Mouse (Mus musculus): Measurements from ENCODE around the gene Tmem235. TPM values are rescaled to one million over a fixed set of nuclear protein-coding genes. Genes with fewer than 3 reads are reported as not detected.

Tmem235 gene
- polyA plus RNA-seq, 1 experiment, result not detected

DNA sequence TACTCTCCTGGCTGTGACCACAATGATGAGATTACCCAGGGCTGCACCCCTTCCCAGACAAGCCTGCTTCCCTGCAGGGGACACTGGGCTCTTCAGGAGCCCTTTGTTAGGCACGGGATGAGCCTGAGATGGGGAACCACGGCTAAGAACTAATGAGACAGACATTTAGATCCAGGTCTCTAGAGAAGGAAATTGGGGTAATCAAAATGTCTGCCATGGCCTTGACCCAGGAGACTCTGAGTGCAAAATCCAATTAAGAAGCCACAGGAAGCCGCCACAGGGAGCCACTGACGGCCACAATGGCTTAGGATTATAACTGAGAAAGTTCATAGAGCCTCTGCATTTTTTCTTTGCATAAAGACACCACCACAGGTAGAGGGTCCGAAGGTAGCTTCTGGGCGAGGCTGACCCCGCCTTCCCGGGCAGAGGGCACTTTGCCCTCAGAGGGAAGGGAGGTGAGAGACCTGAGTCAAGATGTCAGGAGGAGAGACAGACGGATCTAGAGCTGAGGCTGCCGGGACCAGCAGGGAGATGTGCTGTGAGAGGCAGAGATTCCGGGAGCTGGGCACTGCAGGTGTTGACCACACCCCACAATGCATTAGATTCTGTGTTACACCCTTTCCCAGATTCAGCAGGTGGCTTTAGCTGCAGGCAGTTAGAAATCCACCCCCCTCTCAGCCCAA lies 2.8 kb downstream of the Tmem235 start:
- Histone ChIP-seq H3K4me3 (replicated peaks; ENCODE audit: control insufficient read depth, low read depth, low read length) (no peak overlapping the region), H3K27ac (ENCODE audit: control insufficient read depth, insufficient read depth, low read depth, low read length, poor library complexity) (no peak overlapping the region), H3K4me1 (ENCODE audit: control insufficient read depth, insufficient read depth, low read length) (no peaks in the 10 kb centered on the region)
- TF ChIP-seq CTCF (IDR thresholded peaks at IDR 0.05; ENCODE audit: control insufficient read depth, insufficient read depth, low read length) (no peak), POLR2A (IDR thresholded peaks at IDR 0.05; ENCODE audit: borderline replicate concordance, control insufficient read depth, low read depth, low read length) (no peak)
- WGBS, result 67% methylated on average over 11 of the region's 11 CpGs

- Histone ChIP-seq H3K4me1 (ENCODE audit: control insufficient read depth, insufficient read depth, low read length) (no peaks in the 10 kb centered on the region), H3K27ac (ENCODE audit: control insufficient read depth, insufficient read depth, low read depth, low read length, poor library complexity) (no peak overlapping the region), H3K4me3 (replicated peaks; ENCODE audit: control insufficient read depth, low read depth, low read length) (no peak overlapping the region)
- TF ChIP-seq CTCF (IDR thresholded peaks at IDR 0.05; ENCODE audit: control insufficient read depth, insufficient read depth, low read length) (no peak), POLR2A (IDR thresholded peaks at IDR 0.05; ENCODE audit: borderline replicate concordance, control insufficient read depth, low read depth, low read length) (no peak)
- 12% methylated on average over 2 of the region's 2 CpGs for WGBS
These were observed 4.3 kb downstream of the Tmem235 start for GRCm38 (mm10) chr11:117864805-117865204.

- no peak overlapping the region for H3K4me3 ChIP-seq (replicated peaks; ENCODE audit: control insufficient read depth, low read depth, low read length)
These were observed 5.4 kb downstream of the Tmem235 start for GRCm38 (mm10) chr11:117865988-117866387.

GRCm38 (mm10) chr11:117870688-117871365 lies 10.3 kb downstream of the Tmem235 start:
- H3K27ac ChIP-seq (ENCODE audit: control insufficient read depth, insufficient read depth, low read depth, low read length, poor library complexity), result no peak overlapping the region
- WGBS, result 37% methylated on average over 12 of the region's 12 CpGs

More at GRCm38 (mm10) chr11:117865988-117866387, 5.4 kb downstream of the Tmem235 start:
- H3K27ac ChIP-seq (ENCODE audit: control insufficient read depth, insufficient read depth, low read depth, low read length, poor library complexity), result no peak overlapping the region
- TF ChIP-seq POLR2A (IDR thresholded peaks at IDR 0.05; ENCODE audit: borderline replicate concordance, control insufficient read depth, low read depth, low read length), result no peak
- TF ChIP-seq CTCF (IDR thresholded peaks at IDR 0.05; ENCODE audit: control insufficient read depth, insufficient read depth, low read length), result no peak
- WGBS, result 80% methylated on average over 6 of the region's 6 CpGs
- H3K4me1 ChIP-seq (ENCODE audit: control insufficient read depth, insufficient read depth, low read length), result no peaks in the 10 kb centered on the region

DNA sequence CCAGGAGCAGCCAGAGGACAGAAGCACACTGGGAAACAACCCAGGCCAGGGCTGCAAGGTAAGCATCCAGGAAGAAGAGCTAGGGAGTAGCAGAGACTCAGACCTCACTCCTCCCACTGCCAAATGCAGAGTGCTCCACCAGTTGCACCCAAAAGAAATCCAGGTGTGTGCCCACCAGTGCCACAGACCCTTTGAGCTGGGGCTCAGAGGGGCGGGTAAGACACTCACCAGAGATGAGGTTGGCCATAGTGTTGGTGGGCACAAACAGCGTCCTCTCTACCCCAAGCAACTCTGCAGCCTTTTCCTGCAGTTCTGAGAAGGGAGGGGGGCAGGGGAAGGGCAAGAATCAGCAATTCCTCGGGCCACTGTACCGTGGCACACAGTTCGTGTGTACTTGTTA lies 10.8 kb downstream of the Tmem235 start:
- Histone ChIP-seq H3K4me3 (replicated peaks; ENCODE audit: control insufficient read depth, low read depth, low read length) (no peak overlapping the region), H3K27ac (ENCODE audit: control insufficient read depth, insufficient read depth, low read depth, low read length, poor library complexity) (no peak overlapping the region), H3K4me1 (ENCODE audit: control insufficient read depth, insufficient read depth, low read length) (no peaks in the 10 kb centered on the region)
- WGBS, result 46% methylated on average over 5 of the region's 5 CpGs
- TF ChIP-seq CTCF (IDR thresholded peaks at IDR 0.05; ENCODE audit: control insufficient read depth, insufficient read depth, low read length), result no peak
- TF ChIP-seq POLR2A (IDR thresholded peaks at IDR 0.05; ENCODE audit: borderline replicate concordance, control insufficient read depth, low read depth, low read length), result no peak

More at GRCm38 (mm10) chr11:117870688-117871365, 10.3 kb downstream of the Tmem235 start:
- no peak overlapping the region for H3K4me3 ChIP-seq (replicated peaks; ENCODE audit: control insufficient read depth, low read depth, low read length)
- TF ChIP-seq CTCF (IDR thresholded peaks at IDR 0.05; ENCODE audit: control insufficient read depth, insufficient read depth, low read length) (peak; percentile 97), POLR2A (IDR thresholded peaks at IDR 0.05; ENCODE audit: borderline replicate concordance, control insufficient read depth, low read depth, low read length) (no peak)
- no peaks in the 10 kb centered on the region for H3K4me1 ChIP-seq (ENCODE audit: control insufficient read depth, insufficient read depth, low read length)

GRCm38 (mm10) chr11:117871911-117872584 lies 11.5 kb downstream of the Tmem235 start:
- no peak overlapping the region for H3K4me3 ChIP-seq (replicated peaks; ENCODE audit: control insufficient read depth, low read depth, low read length)
- TF ChIP-seq POLR2A (IDR thresholded peaks at IDR 0.05; ENCODE audit: borderline replicate concordance, control insufficient read depth, low read depth, low read length), result no peak
- peak overlapping the region; percentile 32 for H3K27ac ChIP-seq (ENCODE audit: control insufficient read depth, insufficient read depth, low read depth, low read length, poor library complexity)
- H3K4me1 ChIP-seq (ENCODE audit: control insufficient read depth, insufficient read depth, low read length), result no peaks in the 10 kb centered on the region
- 29% methylated on average over 12 of the region's 12 CpGs for WGBS

- Histone ChIP-seq H3K4me1 (ENCODE audit: control insufficient read depth, insufficient read depth, low read length) (peaks cover 2% of the 10 kb centered on the region), H3K27ac (ENCODE audit: control insufficient read depth, insufficient read depth, low read depth, low read length, poor library complexity) (peak within 1 kb of the TSS; percentile 62), H3K4me3 (replicated peaks; ENCODE audit: control insufficient read depth, low read depth, low read length) (peak within 1 kb of the TSS; percentile 53)
- WGBS, result 1% methylated on average over 51 of the region's 51 CpGs
- no peak for TF ChIP-seq CTCF (IDR thresholded peaks at IDR 0.05; ENCODE audit: control insufficient read depth, insufficient read depth, low read length)
- peak; percentile 29; the same call in 1 of the 2 replicates for TF ChIP-seq POLR2A (IDR thresholded peaks at IDR 0.05; ENCODE audit: borderline replicate concordance, control insufficient read depth, low read depth, low read length)
These were observed 12.5 kb downstream of the Tmem235 start, which contains the start of gene Tha1 for GRCm38 (mm10) chr11:117872861-117873608. TSS of gene Tha1 (minus strand) at chr11:117873481.
